Mouse (Mus musculus) midbrain, embryonic 12.5 days (tissue): ENCODE results near the gene Adgrb2. TPM values are rescaled to one million over a fixed set of nuclear protein-coding genes. Genes with fewer than 3 reads are reported as not detected.

Source experiments
- ATAC-seq: fragments of 200-750 bp; cut with Nextera tagmentation; 2 replicates; pipeline ENCODE4 v1.8.0; 2017; ENCODE audit warnings: low read depth, moderate TSS enrichment, moderate library complexity; ENCODE audit not compliant: low FRiP score
- H3K27ac ChIP-seq: fragments of 300-500 bp; sonication (generic); replicated peaks from 2 replicates; pipeline ENCODE4 v1.5.1; 2016; ENCODE audit warnings: mild to moderate bottlenecking
- H3K27me3 ChIP-seq: fragments of 300-500 bp; sonication (generic); 2 replicates; pipeline ENCODE4 v1.6.1; 2016; ENCODE audit warnings: mild to moderate bottlenecking
- H3K36me3 ChIP-seq: fragments of 300-500 bp; sonication (generic); 2 replicates; pipeline ENCODE4 v1.6.1; 2016
- H3K4me1 ChIP-seq: fragments of 300-500 bp; sonication (generic); 2 replicates; pipeline ENCODE4 v1.6.1; 2016
- H3K4me2 ChIP-seq: fragments of 300-500 bp; sonication (generic); replicated peaks from 2 replicates; pipeline ENCODE4 v1.6.1; 2016; ENCODE audit warnings: mild to moderate bottlenecking, moderate library complexity
- H3K4me3 ChIP-seq: fragments of 300-500 bp; sonication (generic); 2 replicates; pipeline ENCODE4 v1.5.1; 2016; ENCODE audit warnings: mild to moderate bottlenecking
- H3K9ac ChIP-seq: fragments of 300-500 bp; sonication (generic); replicated peaks from 2 replicates; pipeline ENCODE4 v1.6.1; 2016; ENCODE audit warnings: mild to moderate bottlenecking, moderate library complexity
- H3K9me3 ChIP-seq: fragments of 300-500 bp; sonication (generic); 2 replicates; pipeline ENCODE4 v1.6.1; 2016; ENCODE audit warnings: mild to moderate bottlenecking
- WGBS: fragments of 180-500 bp; shearing (Covaris S2); methylation state at CpG from one replicate; pipeline ENCODE4 v1.1.7; 2016; 5-methylcytosine and 5-hydroxymethylcytosine counted together
- polyA plus RNA-seq: library from polyadenylated mRNA; unstranded; fragments of >200 nt; fragmentation: Nextera tagmentation; extraction: Ambion mirVana; gene quantifications from 2 replicates; pipeline ENCODE4 v1.2.1, GENCODE M21; 2016

Adgrb2 gene
- polyA plus RNA-seq, 1 experiment from 2014 or later, result 7.4 TPM

GRCm38 (mm10) chr4:130055160-130056010 is 70.7 kb downstream of the Adgrb2 start:
- 90% methylated on average over 14 of the region's 14 CpGs for WGBS
- peaks cover 21% of the 10 kb centered on the region for H3K4me1 ChIP-seq
- no peak overlapping the region for H3K9ac ChIP-seq
- no peak overlapping the region for H3K4me2 ChIP-seq
- H3K27me3 ChIP-seq, result peaks cover 1% of the 10 kb centered on the region
- H3K36me3 ChIP-seq, result no peaks in the 10 kb centered on the region
- no peak overlapping the region for H3K27ac ChIP-seq
- no peaks in the 10 kb centered on the region for H3K9me3 ChIP-seq
- ATAC-seq, result no peak
- no peak overlapping the region for H3K4me3 ChIP-seq

- no peak overlapping the region for H3K27ac ChIP-seq
- no peaks in the 10 kb centered on the region for H3K27me3 ChIP-seq
- no peak overlapping the region for H3K4me2 ChIP-seq
- H3K9me3 ChIP-seq, result no peaks in the 10 kb centered on the region
- no peak overlapping the region for H3K4me3 ChIP-seq
- H3K4me1 ChIP-seq, result peaks cover 21% of the 10 kb centered on the region
- ATAC-seq, result no peak
- no peaks in the 10 kb centered on the region for H3K36me3 ChIP-seq
- no peak overlapping the region for H3K9ac ChIP-seq
- WGBS, result 43% methylated on average over 3 of the region's 3 CpGs
Measured at GRCm38 (mm10) chr4:130056011-130056322, 71.3 kb downstream of the Adgrb2 start.

- Histone ChIP-seq H3K36me3 (no peaks in the 10 kb centered on the region), H3K27ac (no peak overlapping the region), H3K9me3 (no peaks in the 10 kb centered on the region), H3K27me3 (no peaks in the 10 kb centered on the region), H3K9ac (no peak overlapping the region), H3K4me3 (no peak overlapping the region), H3K4me2 (no peak overlapping the region), H3K4me1 (peaks cover 21% of the 10 kb centered on the region)
- 44% methylated on average over 3 of the region's 3 CpGs for WGBS
- no peak for ATAC-seq
Measured at GRCm38 (mm10) chr4:130056471-130056870, 71.8 kb downstream of the Adgrb2 start.

- Histone ChIP-seq H3K4me3 (no peak overlapping the region), H3K27me3 (no peaks in the 10 kb centered on the region), H3K4me2 (no peak overlapping the region), H3K27ac (no peak overlapping the region), H3K9ac (no peak overlapping the region), H3K36me3 (no peaks in the 10 kb centered on the region), H3K9me3 (no peaks in the 10 kb centered on the region), H3K4me1 (peaks cover 10% of the 10 kb centered on the region)
- no peak for ATAC-seq
Measured at GRCm38 (mm10) chr4:130060937-130061336, 76.3 kb downstream of the Adgrb2 start.

GRCm38 (mm10) chr4:130063191-130063590 is 78.5 kb downstream of the Adgrb2 start:
- no peaks in the 10 kb centered on the region for H3K9me3 ChIP-seq
- H3K4me2 ChIP-seq, result no peak overlapping the region
- no peaks in the 10 kb centered on the region for H3K36me3 ChIP-seq
- H3K4me3 ChIP-seq, result no peak overlapping the region
- no peak overlapping the region for H3K9ac ChIP-seq
- H3K4me1 ChIP-seq, result no peaks in the 10 kb centered on the region
- ATAC-seq, result no peak
- H3K27ac ChIP-seq, result no peak overlapping the region
- no peaks in the 10 kb centered on the region for H3K27me3 ChIP-seq
- WGBS, result 82% methylated on average over 7 of the region's 7 CpGs

- Histone ChIP-seq H3K27ac (no peak overlapping the region), H3K9me3 (no peaks in the 10 kb centered on the region), H3K4me2 (no peak overlapping the region), H3K36me3 (no peaks in the 10 kb centered on the region), H3K27me3 (no peaks in the 10 kb centered on the region; the same call in 1 of the 2 replicates), H3K4me1 (no peaks in the 10 kb centered on the region), H3K9ac (no peak overlapping the region), H3K4me3 (no peak overlapping the region)
- ATAC-seq, result no peak
- WGBS, result 9% methylated on average over 8 of the region's 8 CpGs
Measured at GRCm38 (mm10) chr4:130066816-130067215, 82.1 kb downstream of the Adgrb2 start.

- no peak overlapping the region for H3K9ac ChIP-seq
- no peaks in the 10 kb centered on the region for H3K9me3 ChIP-seq
- no peak overlapping the region for H3K4me3 ChIP-seq
- no peak overlapping the region for H3K27ac ChIP-seq
- H3K27me3 ChIP-seq, result peaks cover 6% of the 10 kb centered on the region; the same call in 1 of the 2 replicates
- WGBS, result 69% methylated on average over 3 of the region's 3 CpGs
- 0 out of 2 replicates have a peak, but pooled peaks cover 3% of the 10 kb centered on the region for H3K4me1 ChIP-seq
- ATAC-seq, result no peak
- no peak overlapping the region for H3K4me2 ChIP-seq
- H3K36me3 ChIP-seq, result no peaks in the 10 kb centered on the region
Measured at GRCm38 (mm10) chr4:130070523-130070922, 85.9 kb downstream of the Adgrb2 start.

GRCm38 (mm10) chr4:130071758-130072157 is 87.1 kb downstream of the Adgrb2 start:
- no peak for ATAC-seq
- WGBS, result 85% methylated on average over 2 of the region's 2 CpGs
- peaks cover 7% of the 10 kb centered on the region; the same call in 1 of the 2 replicates for H3K4me1 ChIP-seq
- peaks cover 17% of the 10 kb centered on the region for H3K27me3 ChIP-seq
- H3K9me3 ChIP-seq, result no peaks in the 10 kb centered on the region
- H3K36me3 ChIP-seq, result no peaks in the 10 kb centered on the region
- H3K4me2 ChIP-seq, result no peak overlapping the region
- no peak overlapping the region for H3K9ac ChIP-seq
- H3K4me3 ChIP-seq, result no peak overlapping the region
- no peak overlapping the region for H3K27ac ChIP-seq

Other genes starting within 250 kb of the Adgrb2 start
- 224 and 239 TPM in 2 replicates for gene Khdrbs1, start 242.6 kb upstream of the Adgrb2 start, polyA plus RNA-seq
- gene Ptp4a2, start 173.7 kb upstream of the Adgrb2 start, polyA plus RNA-seq, result 345 and 375 TPM in 2 replicates
- not detected in 2 replicates for gene Spocd1, start 55.6 kb upstream of the Adgrb2 start, polyA plus RNA-seq
- gene Col16a1, start 63.0 kb downstream of the Adgrb2 start, polyA plus RNA-seq, result 21.0 and 28.9 TPM in 2 replicates
- 65.3 and 68.4 TPM in 2 replicates for gene Pef1, start 117.7 kb downstream of the Adgrb2 start, polyA plus RNA-seq
- gene Hcrtr1, start 154.5 kb downstream of the Adgrb2 start, polyA plus RNA-seq, result 0.47 and 0.48 TPM in 2 replicates
- 4.8 and 7.9 TPM in 2 replicates for gene Tinagl1, start 190.3 kb downstream of the Adgrb2 start, polyA plus RNA-seq
- not detected in 2 replicates for gene Gm853, start 237.5 kb downstream of the Adgrb2 start, polyA plus RNA-seq